Mouse (Mus musculus) bone marrow macrophage, adult 2 months (primary cell): ENCODE results near the gene Clint1.

ENCODE experiments used
- CTCF ChIP-seq: IDR thresholded peaks from 2 replicates; pipeline ENCODE4 v1.5.1; 2012; ENCODE audit warnings: low read depth, mild to moderate bottlenecking, low read length, moderate library complexity
- POLR2A ChIP-seq: IDR thresholded peaks from 2 replicates; pipeline ENCODE4 v1.6.1; 2012; ENCODE audit warnings: mild to moderate bottlenecking, low read depth, low read length, borderline replicate concordance

DNA sequence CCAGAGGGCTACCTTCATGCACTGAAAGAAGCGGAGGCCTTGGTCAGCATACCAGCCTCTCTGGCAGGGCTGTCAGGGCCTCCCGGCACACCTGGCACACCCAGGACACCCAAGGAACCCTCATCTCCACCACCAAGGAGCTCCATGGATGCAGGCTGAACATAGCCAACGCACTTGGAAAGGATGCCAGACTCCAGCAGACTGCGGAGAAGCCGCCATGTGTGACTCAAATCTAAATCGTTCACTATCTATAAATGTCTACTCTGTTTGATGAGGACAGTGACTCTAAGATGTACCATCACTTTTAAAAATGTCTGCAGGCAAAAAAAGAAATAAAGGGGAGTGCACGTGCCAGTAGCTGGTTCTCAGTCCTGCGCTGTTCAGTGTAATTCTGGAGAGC lies 85.6 kb downstream of the Clint1 start:
- TF ChIP-seq CTCF (no peak), POLR2A (no peak)
